Mouse (Mus musculus): Measurements from ENCODE around the gene Timm22.

Gene Timm22

DNA sequence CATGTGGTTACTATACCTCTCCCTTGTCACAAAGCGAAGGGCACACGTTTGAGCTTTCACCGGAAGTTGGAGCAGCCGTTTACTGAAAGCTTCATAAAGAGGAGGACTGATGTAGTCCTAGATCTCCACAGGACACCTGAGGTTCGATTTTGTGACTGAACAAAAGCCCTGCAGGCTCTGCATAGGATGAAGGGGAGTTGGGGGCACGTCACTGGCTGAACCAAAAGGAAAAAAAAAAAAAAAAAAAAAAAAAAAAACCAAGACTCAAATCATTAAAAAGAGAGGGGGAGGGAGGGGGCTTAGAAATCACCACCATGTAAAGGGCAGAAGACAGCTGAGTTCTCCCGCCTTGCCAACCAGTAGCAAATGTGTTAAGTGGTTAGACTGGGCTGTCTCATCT lies 18.0 kb upstream of the Timm22 start:
- in situ Hi-C loops (cut with MboI, MseI), result no loop called here

GRCm38 (mm10) chr11:76392532-76392931 lies 14.2 kb upstream of the Timm22 start:
- in situ Hi-C loops (cut with MboI, MseI), result no loop called here

- in situ Hi-C loops (cut with MboI, MseI), result no loop called here
These were observed 13.8 kb upstream of the Timm22 start for GRCm38 (mm10) chr11:76392996-76393395.

DNA sequence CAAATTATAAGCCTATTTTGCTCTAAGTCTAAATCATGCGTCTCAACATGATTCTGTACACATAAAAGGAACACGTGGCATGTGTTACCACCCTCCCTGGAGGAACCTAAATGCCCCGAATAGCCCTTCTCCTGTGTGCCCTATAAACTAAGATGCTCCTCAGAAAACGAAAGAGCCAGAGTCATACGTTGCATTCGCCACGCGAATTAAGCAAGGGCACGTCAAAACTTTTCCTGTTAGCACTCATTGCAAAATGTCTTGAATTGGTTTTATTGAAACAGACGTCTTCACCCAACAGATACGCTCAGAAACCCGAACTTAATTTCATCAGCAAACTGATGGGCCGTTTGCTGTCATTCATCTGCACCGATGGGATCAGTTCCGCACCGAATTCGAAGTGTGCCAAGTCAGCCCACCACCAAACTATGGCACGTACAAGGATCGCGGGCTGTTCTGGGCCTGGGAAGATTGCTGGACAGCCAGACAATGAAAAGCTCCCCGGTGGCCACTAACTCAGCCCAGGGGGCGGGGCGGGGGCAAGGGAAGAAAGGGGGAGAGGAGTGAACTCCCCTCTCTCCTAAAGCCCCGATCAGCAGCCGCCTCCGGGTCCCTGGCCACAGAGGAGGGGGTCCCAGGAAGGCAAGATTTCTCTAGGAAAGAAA lies 9.0 kb upstream of the Timm22 start:
- in situ Hi-C loops (cut with MboI, MseI), result no loop called here

DNA sequence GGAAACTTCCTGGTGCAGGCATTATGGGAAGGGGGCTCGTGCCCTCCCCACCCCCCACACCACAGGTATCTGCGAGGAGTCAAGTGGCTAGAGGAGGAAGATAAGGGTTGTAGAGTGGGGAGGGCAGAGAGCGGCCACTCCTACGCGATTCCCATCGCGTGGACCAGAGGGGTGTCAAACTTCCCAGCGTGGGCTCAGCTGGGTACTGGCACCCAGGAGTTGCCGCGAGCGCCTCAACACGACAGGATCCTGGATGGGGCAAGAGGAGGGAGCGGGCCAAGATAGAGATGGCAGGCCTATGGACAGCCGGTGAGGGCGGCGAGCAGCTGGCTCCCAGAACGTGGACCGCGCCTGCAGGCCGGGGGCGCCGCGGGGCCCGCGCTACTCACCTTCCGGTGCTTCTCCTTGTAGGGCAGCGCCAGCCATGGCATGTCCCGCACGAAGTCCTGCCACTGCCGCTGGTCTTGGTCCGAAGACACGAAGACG lies 8.4 kb upstream of the Timm22 start:
- in situ Hi-C loops (cut with MboI, MseI), result no loop called here

DNA sequence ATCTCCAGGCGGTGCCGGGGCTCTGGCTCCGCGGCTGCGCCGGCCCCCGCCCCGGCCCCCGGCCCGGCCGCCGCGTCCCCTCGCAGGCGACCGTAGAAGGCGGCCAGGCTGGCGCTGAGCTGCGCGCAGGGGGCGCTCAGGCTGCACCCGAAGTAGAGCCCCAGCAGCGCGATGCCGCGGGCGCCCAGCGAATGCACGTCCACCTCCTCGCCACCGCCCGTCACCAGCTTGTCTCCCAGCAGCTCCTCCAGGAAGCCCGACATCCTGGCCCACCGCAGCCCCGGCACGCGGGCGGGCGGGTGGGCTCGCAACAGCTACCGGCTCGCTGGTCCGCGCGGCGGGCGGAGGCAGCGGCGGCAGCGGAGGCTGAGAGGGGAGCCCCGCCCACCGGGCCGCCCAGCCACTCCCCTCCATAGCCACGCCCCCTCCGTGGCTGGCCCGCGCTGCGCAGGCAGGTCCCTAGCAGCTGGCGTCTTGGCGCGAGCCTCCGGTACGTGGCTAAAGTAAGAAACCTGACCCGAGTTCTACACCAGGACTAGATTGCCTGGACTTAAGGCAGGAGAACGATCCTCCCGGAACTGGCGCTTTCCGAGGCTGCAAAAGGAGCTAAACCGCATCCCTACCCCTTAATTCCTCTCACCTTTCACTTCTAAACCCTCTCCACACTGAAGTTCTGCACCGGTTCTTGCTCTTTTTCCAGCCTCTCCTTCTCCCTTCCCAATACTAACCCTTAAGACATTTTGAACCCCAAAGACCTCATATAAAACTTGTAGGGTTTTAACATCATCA lies 7.8 kb upstream of the Timm22 start, which contains the start of gene Nxn:
Gene Nxn, minus strand, starts transcription at position 343 of the 789 bp plus-strand sequence.
- in situ Hi-C loops (cut with MboI, MseI), result no loop called here

- in situ Hi-C loops (cut with MboI, MseI), result no loop called here
These were observed 7.0 kb upstream of the Timm22 start for GRCm38 (mm10) chr11:76399587-76400330.

- in situ Hi-C loops (cut with MboI, MseI), result no loop called here
These were observed 5.4 kb upstream of the Timm22 start for GRCm38 (mm10) chr11:76401398-76401797.

DNA sequence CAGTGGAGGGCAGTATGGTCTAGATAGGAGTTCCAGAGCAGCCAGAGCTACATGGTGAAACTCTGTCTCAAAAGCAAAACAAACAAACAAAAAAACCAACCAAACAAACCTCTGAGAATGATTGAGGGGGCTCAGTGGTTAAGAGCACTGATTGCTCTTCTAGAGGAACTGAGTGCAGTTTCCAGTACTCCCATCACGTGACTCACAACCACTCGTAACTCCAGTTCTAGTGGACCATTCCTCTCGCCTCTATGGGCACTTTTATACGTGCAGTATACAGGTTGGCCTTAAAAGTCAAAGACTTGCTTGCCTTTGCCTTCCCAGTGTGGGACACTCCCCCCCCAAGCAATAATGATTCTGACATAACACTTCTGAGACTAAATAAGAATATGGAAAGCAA lies 1.6 kb upstream of the Timm22 start:
- in situ Hi-C loops (cut with MboI, MseI), result loop anchor here (5.0 kb wide), 1 partner anchor 148 kb away; no protein-coding TSS in a partner anchor

- in situ Hi-C loops (cut with MboI, MseI), result loop anchor here (5.0 kb wide), 1 partner anchor 148 kb away; no protein-coding TSS in a partner anchor
These were observed 1.0 kb upstream of the Timm22 start for GRCm38 (mm10) chr11:76405626-76406264.

DNA sequence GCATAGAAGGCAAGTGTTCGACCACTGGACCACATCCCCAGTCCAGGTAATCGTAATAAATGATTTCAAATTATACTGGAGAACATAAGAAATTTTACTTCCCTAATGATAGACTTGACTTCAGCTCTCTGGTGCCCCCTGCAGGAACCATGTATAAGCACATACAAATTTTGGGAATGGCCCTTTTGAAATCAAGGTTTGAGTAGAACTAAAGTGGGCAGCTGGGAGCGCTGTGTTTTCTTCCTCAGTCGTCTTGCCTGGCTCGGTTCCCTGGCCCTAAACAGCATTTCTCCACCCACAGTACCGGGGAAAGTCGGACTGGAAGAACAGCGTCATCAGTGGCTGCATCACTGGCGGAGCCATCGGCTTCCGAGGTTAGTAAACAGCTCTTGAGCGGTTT lies 4.1 kb downstream of the Timm22 start:
- in situ Hi-C loops (cut with MboI, MseI), result no loop called here

- in situ Hi-C loops (cut with MboI, MseI), result no loop called here
These were observed 6.5 kb downstream of the Timm22 start for GRCm38 (mm10) chr11:76413202-76413601.

DNA sequence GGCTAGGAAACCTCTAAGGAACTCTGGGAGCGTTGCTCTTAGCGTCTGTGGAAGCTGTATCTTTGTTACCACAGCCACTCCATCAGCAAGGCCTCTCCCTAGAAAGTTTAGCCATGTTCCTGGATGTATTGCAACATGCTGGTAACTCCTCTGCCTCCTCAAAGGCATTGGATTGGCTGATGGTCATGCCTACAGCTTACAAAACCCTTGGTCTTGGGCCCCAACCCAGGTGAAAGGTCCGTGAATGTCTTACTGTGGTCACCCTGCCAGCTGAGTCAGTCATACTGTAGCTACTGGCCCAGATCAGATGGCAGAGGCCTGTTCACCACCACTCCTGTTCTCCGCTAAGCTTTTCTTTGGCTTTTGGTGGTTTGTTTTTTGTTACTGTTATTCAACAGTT lies 8.2 kb downstream of the Timm22 start:
- in situ Hi-C loops (cut with MboI, MseI), result no loop called here

- in situ Hi-C loops (cut with MboI, MseI), result no loop called here
These were observed 9.2 kb downstream of the Timm22 start for GRCm38 (mm10) chr11:76415985-76416384.

DNA sequence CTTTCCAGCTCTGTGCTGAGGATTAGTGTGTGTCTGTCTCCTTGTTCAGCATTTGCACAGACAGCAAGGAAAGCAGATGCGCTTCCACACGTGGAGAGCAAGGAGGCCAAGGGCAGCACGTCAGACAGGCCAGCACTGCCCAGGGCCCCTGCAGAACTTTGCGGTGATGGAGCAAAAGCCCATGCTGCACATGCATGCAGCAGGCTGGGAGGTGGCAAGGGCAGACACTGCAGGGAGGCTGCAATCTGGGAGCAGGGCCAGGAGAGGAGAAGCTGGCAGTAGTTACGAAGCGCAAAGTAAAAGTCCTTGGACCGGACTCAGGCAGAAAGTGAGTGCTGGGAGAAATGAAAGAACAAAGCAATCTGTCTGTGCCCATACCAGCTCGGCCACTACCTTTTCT lies 11.7 kb downstream of the Timm22 start:
- in situ Hi-C loops (cut with MboI, MseI), result no loop called here

DNA sequence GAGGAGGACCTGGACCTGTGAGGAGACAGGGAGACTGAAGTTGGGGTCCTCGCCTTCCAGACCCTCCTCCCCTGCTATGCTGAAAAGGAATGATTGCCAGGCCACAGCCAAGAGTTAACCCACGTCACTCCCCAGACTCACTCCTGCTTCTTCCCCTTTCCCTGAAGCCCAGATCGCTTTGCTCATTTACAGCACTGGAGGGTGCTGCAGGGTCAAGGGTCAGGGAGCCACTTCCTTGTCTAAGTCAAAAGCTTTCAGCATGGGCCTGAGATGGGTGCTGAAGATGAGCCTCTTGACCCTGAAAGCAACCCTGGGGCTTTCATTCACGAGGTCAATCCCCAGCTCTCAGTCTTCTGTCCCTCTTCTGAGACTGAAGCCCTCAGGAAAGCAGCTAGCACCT lies 12.4 kb downstream of the Timm22 start:
- in situ Hi-C loops (cut with MboI, MseI), result no loop called here

GRCm38 (mm10) chr11:76420896-76421295 lies 14.1 kb downstream of the Timm22 start:
- in situ Hi-C loops (cut with MboI, MseI), result no loop called here

DNA sequence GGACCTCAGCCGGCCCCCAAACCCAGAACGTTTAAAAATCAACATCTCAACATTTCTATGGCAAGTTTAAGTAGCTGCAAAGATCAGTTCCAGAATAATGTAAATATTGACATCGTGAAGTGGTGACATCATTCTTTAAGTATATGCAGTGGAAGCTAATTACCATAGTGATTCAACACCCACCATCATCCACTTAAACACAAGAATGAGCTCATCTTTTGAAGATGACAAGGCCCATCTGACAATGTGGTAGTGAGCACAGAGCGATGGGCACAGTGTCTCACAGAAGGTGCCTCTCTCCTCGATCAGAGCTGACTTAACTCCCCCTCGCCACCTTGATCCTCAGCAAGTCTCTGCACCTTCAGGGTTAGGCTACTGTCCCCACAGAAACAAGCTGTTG lies 19.0 kb downstream of the Timm22 start:
- in situ Hi-C loops (cut with MboI, MseI), result no loop called here

DNA sequence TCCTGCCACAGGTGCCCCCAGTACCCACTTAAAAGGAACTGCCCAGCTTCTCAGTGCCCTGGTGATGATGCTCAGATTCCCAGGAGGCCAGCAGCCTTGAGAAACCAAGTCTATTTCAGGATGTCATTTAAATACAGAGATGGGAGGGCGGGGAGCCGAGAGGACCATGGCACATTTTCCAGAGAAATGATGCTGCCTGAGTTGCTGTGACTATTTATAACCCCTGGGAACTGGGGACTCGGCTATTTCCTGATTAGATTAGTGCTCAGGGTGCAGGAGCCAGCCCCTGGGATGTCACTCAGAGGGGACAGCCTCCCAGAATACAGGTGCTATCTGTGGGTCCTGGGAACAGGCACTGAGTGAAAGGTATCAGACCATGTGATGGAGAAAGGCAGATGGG lies 21.0 kb downstream of the Timm22 start:
- in situ Hi-C loops (cut with MboI, MseI), result no loop called here

DNA sequence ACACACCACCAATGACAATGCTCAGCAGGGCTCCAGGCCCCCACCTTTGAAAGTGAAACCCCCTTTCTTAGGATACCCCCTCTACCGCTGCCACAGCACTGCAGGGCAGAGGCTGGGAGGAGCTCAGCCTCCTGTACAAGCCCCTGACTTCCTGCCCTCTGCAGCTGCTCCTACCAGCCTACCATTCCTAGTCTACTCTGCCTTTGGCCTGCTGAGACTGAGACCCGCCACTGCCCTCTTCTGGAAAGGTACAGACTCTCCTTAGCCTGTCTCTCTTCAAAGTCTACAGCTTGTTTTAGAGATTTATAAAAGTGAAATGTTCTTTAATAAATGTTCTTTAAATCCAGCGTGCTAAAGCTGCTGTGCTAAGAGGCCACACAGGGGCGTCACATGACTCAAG lies 22.3 kb downstream of the Timm22 start:
- in situ Hi-C loops (cut with MboI, MseI), result no loop called here

DNA sequence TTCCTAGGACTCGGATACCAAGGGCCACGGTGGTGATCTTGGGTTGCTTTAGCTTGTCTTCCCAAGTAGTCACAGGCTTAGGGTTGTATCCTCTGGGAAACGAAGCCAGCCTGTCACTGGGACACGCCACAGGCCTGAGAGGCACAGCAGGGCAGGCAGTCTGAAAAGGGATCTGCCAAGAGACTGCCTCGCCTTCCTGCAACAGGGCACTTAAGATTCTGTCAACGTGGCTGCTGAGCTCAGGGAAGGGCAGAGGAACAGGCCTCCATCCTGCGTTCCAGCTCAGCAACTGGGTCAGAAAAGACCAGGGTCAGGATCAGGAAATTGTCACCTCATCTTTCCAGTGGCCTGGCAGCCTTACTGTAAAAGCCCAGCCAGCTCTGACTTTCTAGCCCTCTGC lies 22.8 kb downstream of the Timm22 start:
- in situ Hi-C loops (cut with MboI, MseI), result no loop called here

Measured in regulatory T cell (primary cell).